Mouse (Mus musculus) MEL (cell line): ENCODE data around the gene Batf2. TPM values are rescaled to one million over a fixed set of nuclear protein-coding genes. Genes with fewer than 3 reads are reported as not detected.

ENCODE experiments used
- DNase-seq: peaks from one replicate; pipeline ENCODE4 v3.0.0; 2011; ENCODE audit warnings: low read depth, low spot score
- H3K27ac ChIP-seq: 2 replicates; pipeline ENCODE4 v1.5.1; 2012; ENCODE audit warnings: low read depth, mild to moderate bottlenecking, control low read depth, low read length, moderate library complexity; ENCODE audit not compliant: control insufficient read depth
- H3K27me3 ChIP-seq, 2 experiments: fragments of 150-350 bp in 1 of 2; sonication (generic) in 1 of 2; 2 replicates each; pipeline ENCODE4 v1.6.1; 2012; ENCODE audit warnings: low read length in 2 of 2, mild to moderate bottlenecking in 2 of 2, improper control_type of control experiment in 1 of 2, moderate library complexity in 1 of 2; ENCODE audit not compliant: insufficient read depth in 2 of 2, control insufficient read depth in 1 of 2
- H3K36me3 ChIP-seq, 2 experiments: 2 replicates each; pipeline ENCODE4 v1.6.1; 2012 to 2014; ENCODE audit warnings: low read length in 2 of 2, improper control_type of control experiment in 1 of 2, inconsistent platforms in 1 of 2, mild to moderate bottlenecking in 1 of 2; ENCODE audit not compliant: insufficient read depth in 2 of 2, control insufficient read depth in 1 of 2
- H3K4me1 ChIP-seq, 2 experiments: fragments of 150-350 bp in 1 of 2; sonication (generic) in 1 of 2; 2 replicates each; pipeline ENCODE4 v1.6.1; 2012; ENCODE audit warnings: low read length in 2 of 2, improper control_type of control experiment in 1 of 2, mild to moderate bottlenecking in 1 of 2; ENCODE audit not compliant: insufficient read depth in 2 of 2, control insufficient read depth in 1 of 2
- H3K4me3 ChIP-seq, 2 experiments: fragments of 150-350 bp in 1 of 2; sonication (generic) in 1 of 2; 2 replicates each; pipeline ENCODE4 v1.5.1; 2012; ENCODE audit warnings: low read depth in 2 of 2, low read length in 2 of 2, mild to moderate bottlenecking in 2 of 2, moderate library complexity in 2 of 2, control low read depth in 1 of 2, improper control_type of control experiment in 1 of 2; ENCODE audit not compliant: control insufficient read depth in 1 of 2, insufficient read depth in 1 of 2
- H3K79me2 ChIP-seq: 2 replicates; pipeline ENCODE4 v1.6.1; 2012; ENCODE audit warnings: mild to moderate bottlenecking, low read length, moderate library complexity; ENCODE audit not compliant: control insufficient read depth, poor library complexity, insufficient read depth
- H3K9ac ChIP-seq: 2 replicates; pipeline ENCODE4 v1.6.1; 2012; ENCODE audit warnings: low read depth, mild to moderate bottlenecking, control low read depth, low read length, moderate library complexity; ENCODE audit not compliant: control insufficient read depth, poor library complexity, severe bottlenecking
- H3K9me3 ChIP-seq: fragments of 150-350 bp; sonication (generic); replicated peaks from 2 replicates; pipeline ENCODE4 v1.6.1; 2012; ENCODE audit warnings: mild to moderate bottlenecking, low read length, improper control_type of control experiment, moderate library complexity; ENCODE audit not compliant: insufficient read depth
- BHLHE40 ChIP-seq: IDR thresholded peaks from 2 replicates; pipeline ENCODE4 v1.6.1; 2012; ENCODE audit warnings: low read depth, mild to moderate bottlenecking, inconsistent platforms, low read length, improper control_type of control experiment, borderline replicate concordance
- CTCF ChIP-seq, 3 experiments: IDR thresholded peaks in 2 of 3; conservative IDR thresholded peaks in 1 of 3; 2 replicates each; pipeline ENCODE4 v1.5.1; 2011 to 2012; ENCODE audit warnings: low read length in 3 of 3, low read depth in 2 of 3, mild to moderate bottlenecking in 2 of 3, improper control_type of control experiment in 1 of 3, inconsistent platforms in 1 of 3, mixed read lengths in 1 of 3, moderate library complexity in 1 of 3; ENCODE audit not compliant: control insufficient read depth in 1 of 3, insufficient read depth in 1 of 3, poor library complexity in 1 of 3, severe bottlenecking in 1 of 3
- E2F4 ChIP-seq: IDR thresholded peaks from 2 replicates; pipeline ENCODE4 v1.6.1; 2011; ENCODE audit warnings: low read depth, low read length, improper control_type of control experiment, borderline replicate concordance
- EP300 ChIP-seq, 2 experiments: IDR thresholded peaks; 2 replicates each; pipeline ENCODE4 v1.6.1; 2011; ENCODE audit warnings: improper control_type of control experiment in 2 of 2, low read length in 2 of 2, low read depth in 1 of 2, mild to moderate bottlenecking in 1 of 2
- GABPA ChIP-seq: IDR thresholded peaks from 2 replicates; pipeline ENCODE4 v1.6.1; 2012; ENCODE audit warnings: low read depth, mild to moderate bottlenecking, inconsistent platforms, low read length, improper control_type of control experiment, moderate library complexity
- HCFC1 ChIP-seq: IDR thresholded peaks from 2 replicates; pipeline ENCODE4 v1.6.1; 2012; ENCODE audit warnings: low read depth, mild to moderate bottlenecking, inconsistent platforms, low read length, improper control_type of control experiment, moderate library complexity
- JUND ChIP-seq: IDR thresholded peaks from 2 replicates; pipeline ENCODE4 v1.6.1; 2011; ENCODE audit warnings: low read depth, mild to moderate bottlenecking, improper control_type of control experiment, low read length
- KAT2A ChIP-seq: conservative IDR thresholded peaks from 2 replicates; pipeline ENCODE4 v1.6.1; 2012; ENCODE audit warnings: low read depth, low read length, improper control_type of control experiment, inconsistent platforms
- MAZ ChIP-seq: IDR thresholded peaks from 2 replicates; pipeline ENCODE4 v1.6.1; 2012; ENCODE audit warnings: low read depth, mild to moderate bottlenecking, inconsistent platforms, low read length, improper control_type of control experiment
- MEF2A ChIP-seq: IDR thresholded peaks from 2 replicates; pipeline ENCODE4 v1.6.1; 2014; ENCODE audit warnings: low read depth, mild to moderate bottlenecking, inconsistent platforms, low read length, improper control_type of control experiment; ENCODE audit not compliant: poor library complexity, insufficient replicate concordance, severe bottlenecking; ENCODE audit errors: extremely low read depth
- MYB ChIP-seq: IDR thresholded peaks from 2 replicates; pipeline ENCODE4 v1.6.1; 2011; ENCODE audit warnings: mild to moderate bottlenecking, low read depth, low read length, improper control_type of control experiment
- POLR2A ChIP-seq, 2 experiments: IDR thresholded peaks; 2 replicates each; pipeline ENCODE4 v1.6.1; 2011 to 2012; ENCODE audit warnings: low read length in 2 of 2, mild to moderate bottlenecking in 2 of 2, control low read depth in 1 of 2, improper control_type of control experiment in 1 of 2, low read depth in 1 of 2, moderate library complexity in 1 of 2; ENCODE audit not compliant: control insufficient read depth in 1 of 2, insufficient read depth in 1 of 2, poor library complexity in 1 of 2
- POLR2AphosphoS2 ChIP-seq: IDR thresholded peaks from 2 replicates; pipeline ENCODE4 v1.6.1; 2011; ENCODE audit warnings: low read length, improper control_type of control experiment
- POLR2AphosphoS5 ChIP-seq: IDR thresholded peaks from 2 replicates; pipeline ENCODE4 v1.6.1; 2012; ENCODE audit warnings: low read depth, borderline replicate concordance, mild to moderate bottlenecking, inconsistent platforms, low read length, moderate library complexity, mixed read lengths
- RCOR1 ChIP-seq: IDR thresholded peaks from 2 replicates; pipeline ENCODE4 v1.6.1; 2012; ENCODE audit warnings: low read depth, mild to moderate bottlenecking, inconsistent platforms, low read length, improper control_type of control experiment
- TAL1 ChIP-seq: IDR thresholded peaks from 2 replicates; pipeline ENCODE4 v1.6.1; 2012; ENCODE audit warnings: mild to moderate bottlenecking, inconsistent platforms, low read length, moderate library complexity, mixed read lengths
- TBP ChIP-seq: IDR thresholded peaks from 2 replicates; pipeline ENCODE4 v1.8.0; 2011; ENCODE audit warnings: low read depth, low read length, improper control_type of control experiment
- TCF12 ChIP-seq: IDR thresholded peaks from 2 replicates; pipeline ENCODE4 v1.6.1; 2014; ENCODE audit warnings: low read depth, mild to moderate bottlenecking, inconsistent platforms, low read length, improper control_type of control experiment, moderate library complexity
- USF2 ChIP-seq, 2 experiments: IDR thresholded peaks; 2 replicates each; pipeline ENCODE4 v1.6.1; 2011 to 2012; ENCODE audit warnings: improper control_type of control experiment in 2 of 2, low read length in 2 of 2, borderline replicate concordance in 1 of 2, inconsistent platforms in 1 of 2, low read depth in 1 of 2, mild to moderate bottlenecking in 1 of 2; ENCODE audit not compliant: insufficient read depth in 1 of 2
- ZC3H11A ChIP-seq: IDR thresholded peaks from 2 replicates; pipeline ENCODE4 v1.6.1; 2012; ENCODE audit warnings: low read depth, mild to moderate bottlenecking, inconsistent platforms, low read length, improper control_type of control experiment
- ZKSCAN1 ChIP-seq: IDR thresholded peaks from 2 replicates; pipeline ENCODE4 v1.6.1; 2012; ENCODE audit warnings: low read depth, mild to moderate bottlenecking, inconsistent platforms, low read length, improper control_type of control experiment, moderate library complexity
- ZMIZ1 ChIP-seq: IDR thresholded peaks from 2 replicates; pipeline ENCODE4 v1.6.1; 2012; ENCODE audit warnings: low read depth, mild to moderate bottlenecking, inconsistent platforms, low read length, improper control_type of control experiment, moderate library complexity
- ZNF384 ChIP-seq: IDR thresholded peaks from 2 replicates; pipeline ENCODE4 v1.6.1; 2012; ENCODE audit warnings: low read depth, mild to moderate bottlenecking, inconsistent platforms, low read length, improper control_type of control experiment
- polyA plus RNA-seq, 2 experiments: library from polyadenylated mRNA; stranded (reverse) in 1 of 2; unstranded in 1 of 2; fragments of >175 nt in 1 of 2; fragments of >200 nt in 1 of 2; gene quantifications; 2 replicates each; pipeline versions ENCODE4 v1.2.1 to v1.2.4; 2012; ENCODE audit warnings: low replicate concordance in 2 of 2, low read depth in 1 of 2; ENCODE audit not compliant: insufficient read length in 2 of 2, insufficient read depth in 1 of 2, missing spikeins in 1 of 2
- total RNA-seq: library from RNA; depleted of rRNA; stranded (reverse); fragments of 300-350 nt; gene quantifications from 2 replicates; pipeline ENCODE4 v1.2.3, GENCODE M21; 2012

Batf2 gene
- total and polyA plus RNA-seq, 3 experiments: 0.19 to 0.60 TPM; not detected in 1

DNA sequence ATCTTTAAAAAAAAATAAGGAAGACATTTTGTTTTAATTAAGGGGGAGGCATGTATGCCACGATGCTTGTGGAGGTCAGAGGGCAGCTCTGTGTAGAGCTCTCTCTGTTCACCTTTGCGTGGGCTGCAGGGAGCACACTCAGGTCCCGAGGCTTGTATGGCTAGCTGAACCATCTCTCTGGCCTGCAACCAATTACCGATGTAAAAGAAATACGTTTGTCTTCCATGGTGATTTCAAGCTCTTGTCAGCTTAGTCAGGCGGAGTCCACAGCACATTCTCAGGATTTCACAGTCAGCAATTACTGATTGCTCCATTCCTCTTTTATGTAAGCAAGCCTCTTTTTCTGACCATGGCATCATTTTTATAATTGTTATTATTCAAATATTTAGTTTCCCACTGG lies 39.6 kb upstream of the Batf2 start:
- H3K36me3 ChIP-seq: peaks cover 0 to 39% of the 10 kb centered on the region in 2 experiments; a peak in 2 of 4 replicates
- DNase-seq: no peak
- H3K79me2 ChIP-seq: no peaks in the 10 kb centered on the region
- H3K27ac ChIP-seq: no peak overlapping the region
- H3K4me3 ChIP-seq: no peak overlapping the region
- no peak overlapping the region for H3K9ac ChIP-seq
- TF ChIP-seq POLR2AphosphoS5 (no peak), MEF2A (no peak), ZNF384 (no peak), BHLHE40 (no peak), TAL1 (no peak), ZC3H11A (no peak), RCOR1 (no peak), USF2 (IDR thresholded peaks at IDR 0.05; ENCODE audit: borderline replicate concordance in 1 of 2, insufficient read depth in 1 of 2, low read depth in 1 of 2, low read length in 2 of 2) (no peak), GABPA (no peak), CTCF (IDR thresholded peaks at IDR 0.05 in 2 of 3, conservative IDR thresholded peaks at IDR 0.05 in 1 of 3; ENCODE audit: control insufficient read depth in 1 of 3, insufficient read depth in 1 of 3, low read depth in 2 of 3, low read length in 3 of 3, poor library complexity in 1 of 3, severe bottlenecking in 1 of 3) (no peak), ZKSCAN1 (no peak), KAT2A (no peak), ZMIZ1 (no peak), POLR2AphosphoS2 (no peak)
- H3K9me3 ChIP-seq: no peaks in the 10 kb centered on the region
- H3K27me3 ChIP-seq: no peaks in the 10 kb centered on the region
- H3K4me1 ChIP-seq: peaks cover 28 to 43% of the 10 kb centered on the region in 2 experiments

DNA sequence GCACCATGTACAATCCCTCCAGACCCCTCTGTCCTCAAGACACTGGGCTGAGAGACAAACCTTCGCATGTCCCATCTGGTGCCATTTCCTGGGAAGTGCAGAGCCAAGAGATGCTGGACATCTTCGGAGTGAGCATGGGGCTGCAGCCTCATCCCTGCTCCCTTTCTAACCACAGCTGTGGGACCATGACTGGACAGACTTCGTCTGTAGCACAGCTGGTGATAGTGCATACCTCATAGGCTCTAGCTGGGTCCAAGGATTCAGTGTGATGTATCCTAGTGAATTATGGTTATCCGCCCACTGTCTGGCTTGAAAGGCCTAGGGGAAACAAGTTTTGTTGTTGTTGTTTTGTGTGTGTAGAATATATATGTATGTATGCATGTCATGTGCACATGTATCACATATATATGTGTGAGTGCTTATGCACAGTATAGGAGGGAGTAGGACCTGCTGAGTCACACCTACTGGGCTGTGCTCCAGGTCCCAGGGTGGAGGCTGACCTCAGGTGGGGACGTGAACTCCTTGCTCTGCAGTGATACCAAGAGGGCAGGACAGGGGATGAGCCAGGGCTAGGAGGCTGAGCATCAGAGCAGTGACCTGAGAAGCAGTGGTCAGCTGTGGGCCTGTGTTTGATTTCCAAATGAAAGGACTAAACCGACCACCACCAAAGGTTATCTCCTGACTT lies 38.5 kb upstream of the Batf2 start:
- Histone ChIP-seq H3K27me3 (no peaks in the 10 kb centered on the region), H3K4me3 (no peak overlapping the region), H3K9me3 (no peaks in the 10 kb centered on the region), H3K36me3 (peaks cover 0 to 39% of the 10 kb centered on the region in 2 experiments; a peak in 2 of 4 replicates), H3K9ac (no peak overlapping the region), H3K4me1 (peaks cover 28 to 43% of the 10 kb centered on the region in 2 experiments), H3K79me2 (no peaks in the 10 kb centered on the region), H3K27ac (no peak overlapping the region)
- TF ChIP-seq USF2 (IDR thresholded peaks at IDR 0.05; ENCODE audit: borderline replicate concordance in 1 of 2, insufficient read depth in 1 of 2, low read depth in 1 of 2, low read length in 2 of 2) (no peak), ZKSCAN1 (no peak), TCF12 (0 out of 2 replicates have a peak, but pooled peaks have one; percentile 22), GABPA (0 out of 2 replicates have a peak, but pooled peaks have one; percentile 33), MYB (no peak), TBP (no peak), TAL1 (peak; percentile 36), E2F4 (no peak), ZNF384 (no peak), HCFC1 (no peak), EP300 (IDR thresholded peaks at IDR 0.05; ENCODE audit: low read depth in 1 of 2, low read length in 2 of 2) (peak; percentile 43 to 49; a peak in 3 of 4 replicates), MAZ (no peak), POLR2A (IDR thresholded peaks at IDR 0.05; ENCODE audit: control insufficient read depth in 1 of 2, insufficient read depth in 1 of 2, low read depth in 1 of 2, low read length in 2 of 2, poor library complexity in 1 of 2) (no peak), RCOR1 (no peak), JUND (no peak)
- peak; percentile 69 for DNase-seq
